Mouse (Mus musculus): ENCODE measurements around the gene Swt1. TPM values are rescaled to one million over a fixed set of nuclear protein-coding genes. Genes with fewer than 3 reads are reported as not detected.
A peak's percentile ranks its signal among the peaks of the same experiment; 100 is the strongest.

Swt1 gene
- polyA plus RNA-seq, 1 experiment from 2014 or later = 32.9 TPM

DNA sequence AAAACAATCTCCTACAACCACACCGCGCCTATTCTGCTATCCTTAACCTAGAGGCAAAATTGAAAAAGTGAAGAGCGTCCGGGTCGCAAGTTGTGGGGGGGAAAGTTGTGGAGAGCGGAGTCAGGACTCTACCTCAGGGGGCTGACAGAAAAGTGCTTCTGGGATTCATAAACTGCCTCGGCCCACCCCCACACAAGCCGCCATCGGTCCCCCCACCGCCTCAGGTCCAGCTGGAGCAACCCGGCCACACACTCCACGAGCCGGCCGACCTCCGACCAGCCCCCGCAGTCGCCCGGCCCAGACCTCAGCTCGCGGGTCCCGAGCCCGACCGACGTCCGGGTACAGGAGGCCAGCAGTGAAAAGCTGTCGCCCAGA is 380 bp downstream of the Swt1 start:
- Histone ChIP-seq H3K4me1 (peaks cover 15% of the 10 kb centered on the region), H3K36me3 (no peaks in the 10 kb centered on the region), H3K4me2 (replicated peaks) (peak overlapping the region; percentile 55), H3K4me3 (peak overlapping the region; percentile 78), H3K27ac (replicated peaks) (peak overlapping the region; percentile 97), H3K27me3 (no peaks in the 10 kb centered on the region), H3K9me3 (no peaks in the 10 kb centered on the region), H3K9ac (replicated peaks) (peak overlapping the region; percentile 92)
- ATAC-seq (ENCODE audit: low FRiP score, low read depth) = peak; percentile 78
- WGBS = 1% methylated on average over 26 of the region's 26 CpGs

DNA sequence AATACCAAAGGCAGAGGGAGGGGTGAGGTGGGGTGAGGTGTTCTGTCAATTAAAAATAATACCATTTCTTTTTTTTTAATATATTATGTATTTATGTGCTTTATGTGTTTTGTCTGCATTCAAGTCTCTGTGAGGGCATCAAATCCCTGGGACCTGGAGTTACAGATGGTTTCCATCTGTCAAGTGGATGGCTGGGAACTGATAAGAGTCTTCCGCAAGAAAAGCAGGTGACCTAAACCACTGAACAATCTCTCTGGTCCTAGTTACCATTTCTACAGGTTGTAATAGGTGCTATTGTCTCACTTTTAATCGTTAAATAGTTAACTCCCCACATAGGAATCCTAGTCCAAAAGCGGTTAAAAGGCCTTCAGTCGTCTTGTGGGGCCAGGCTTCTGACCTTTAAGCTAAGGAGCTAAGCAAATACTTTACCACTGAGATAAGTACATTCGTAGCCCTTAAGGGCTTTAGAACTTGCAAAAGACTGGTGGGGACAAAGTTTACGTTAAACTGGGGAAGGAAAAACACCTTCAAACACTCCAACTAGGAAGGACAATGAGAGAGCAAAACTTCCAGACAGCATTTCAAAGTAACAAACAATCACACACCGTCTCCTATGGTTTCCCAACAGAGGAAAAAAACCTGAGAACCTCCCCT is 1.2 kb downstream of the Swt1 start:
- no peaks in the 10 kb centered on the region for H3K36me3 ChIP-seq
- H3K4me3 ChIP-seq = peak overlapping the region; percentile 78
- 27% methylated on average over 7 of the region's 7 CpGs for WGBS
- no peak overlapping the region for H3K27ac ChIP-seq (replicated peaks)
- ATAC-seq (ENCODE audit: low FRiP score, low read depth) = no peak
- H3K4me2 ChIP-seq (replicated peaks) = peak overlapping the region; percentile 55
- no peaks in the 10 kb centered on the region for H3K9me3 ChIP-seq
- H3K9ac ChIP-seq (replicated peaks) = peak overlapping the region; percentile 92
- no peaks in the 10 kb centered on the region for H3K27me3 ChIP-seq
- peaks cover 15% of the 10 kb centered on the region for H3K4me1 ChIP-seq

DNA sequence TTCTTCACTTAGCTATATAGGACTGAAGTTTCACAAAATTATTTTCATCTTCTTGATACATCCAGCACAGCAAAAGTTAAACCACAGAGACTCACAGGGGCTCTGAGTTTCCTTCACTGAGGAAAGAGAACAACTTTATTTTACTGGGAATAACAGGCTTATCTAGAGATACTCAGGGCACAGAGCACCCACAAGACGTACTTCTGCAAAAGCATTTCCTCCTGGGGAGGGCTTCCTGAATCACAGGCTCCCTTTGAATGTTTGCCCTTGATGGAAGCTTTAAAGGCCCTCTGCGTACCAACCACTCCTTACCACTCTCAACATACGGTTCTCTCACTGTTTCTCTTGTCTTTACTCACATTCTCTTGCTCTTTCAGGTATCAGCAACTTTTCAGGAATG is 6.1 kb downstream of the Swt1 start:
- Histone ChIP-seq H3K4me3 (no peak overlapping the region), H3K27me3 (no peaks in the 10 kb centered on the region), H3K27ac (replicated peaks) (no peak overlapping the region), H3K9me3 (no peaks in the 10 kb centered on the region), H3K36me3 (peaks cover 20% of the 10 kb centered on the region), H3K9ac (replicated peaks) (no peak overlapping the region), H3K4me1 (peaks cover 4% of the 10 kb centered on the region), H3K4me2 (replicated peaks) (no peak overlapping the region)
- 84% methylated on average over 3 of the region's 3 CpGs for WGBS
- no peak for ATAC-seq (ENCODE audit: low FRiP score, low read depth)

DNA sequence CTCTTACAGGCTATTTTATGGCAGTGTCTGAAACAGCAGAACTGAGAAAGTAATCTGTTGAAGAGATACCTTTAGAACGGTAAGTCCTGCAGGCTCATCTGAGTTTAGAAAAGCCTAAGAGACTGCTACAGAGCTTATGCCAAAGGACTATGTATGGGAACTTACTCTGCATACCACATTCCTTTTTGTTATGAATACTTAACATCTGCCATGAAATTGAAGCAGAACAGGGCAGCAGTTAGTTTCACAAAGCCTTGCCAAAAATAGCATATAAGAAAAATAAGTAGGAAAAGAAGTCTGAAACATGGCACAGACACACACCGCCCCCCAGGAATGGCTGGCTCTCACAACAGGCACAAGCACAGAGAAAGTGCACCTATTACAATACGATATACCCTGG is 18.4 kb downstream of the Swt1 start:
- H3K27me3 ChIP-seq = no peaks in the 10 kb centered on the region
- ATAC-seq (ENCODE audit: low FRiP score, low read depth) = no peak
- no peaks in the 10 kb centered on the region for H3K4me1 ChIP-seq
- no peak overlapping the region for H3K27ac ChIP-seq (replicated peaks)
- H3K4me3 ChIP-seq = no peak overlapping the region
- H3K4me2 ChIP-seq (replicated peaks) = no peak overlapping the region
- H3K9me3 ChIP-seq = no peaks in the 10 kb centered on the region
- H3K36me3 ChIP-seq = peaks cover 18% of the 10 kb centered on the region
- 94% methylated on average over 3 of the region's 3 CpGs for WGBS
- no peak overlapping the region for H3K9ac ChIP-seq (replicated peaks)

DNA sequence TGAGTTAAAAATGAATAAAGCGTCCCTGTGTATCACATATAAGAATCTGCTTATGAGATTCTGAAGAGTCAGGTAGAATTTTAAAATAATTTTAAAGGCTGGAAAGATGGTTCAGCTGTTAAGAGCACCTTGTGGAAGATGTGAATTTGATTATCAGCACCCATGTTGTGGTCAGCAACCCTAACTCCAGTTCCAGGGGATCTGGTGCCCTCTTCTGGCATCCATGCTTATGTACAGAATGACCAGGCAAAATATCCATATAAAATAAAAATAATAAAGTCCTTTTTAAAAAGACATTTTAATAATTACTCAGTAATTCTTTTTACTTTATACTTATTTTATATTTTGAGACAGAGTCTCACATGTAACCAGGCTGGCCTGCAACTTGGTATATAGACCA is 38.2 kb downstream of the Swt1 start:
- Histone ChIP-seq H3K9ac (replicated peaks) (no peak overlapping the region), H3K27me3 (no peaks in the 10 kb centered on the region), H3K9me3 (no peaks in the 10 kb centered on the region), H3K27ac (replicated peaks) (no peak overlapping the region), H3K4me2 (replicated peaks) (no peak overlapping the region), H3K4me3 (no peak overlapping the region), H3K4me1 (no peaks in the 10 kb centered on the region), H3K36me3 (peaks cover 7% of the 10 kb centered on the region; the same call in 1 of the 2 replicates)
- no peak for ATAC-seq (ENCODE audit: low FRiP score, low read depth)
- 100% methylated on average over 1 of the region's 1 CpGs for WGBS

DNA sequence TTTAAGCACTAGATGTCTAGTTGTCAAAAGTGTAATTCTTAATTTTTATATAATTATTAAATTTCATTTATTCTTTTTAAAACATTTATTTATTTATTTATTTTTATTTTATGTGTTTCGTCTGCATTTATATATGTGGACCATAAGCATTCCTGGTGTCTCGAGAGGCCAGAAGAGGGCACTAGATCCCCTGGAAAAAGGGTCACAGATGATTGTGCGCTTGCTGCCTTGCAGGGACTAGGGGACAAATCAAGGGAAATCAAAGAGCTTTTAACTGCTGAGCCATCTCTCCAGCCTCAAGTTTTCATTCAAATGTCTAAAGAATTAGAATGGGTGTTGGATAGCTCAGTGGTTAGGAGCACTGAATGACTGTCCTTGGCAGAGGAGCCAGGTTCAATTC is 50.9 kb downstream of the Swt1 start:
- Histone ChIP-seq H3K4me1 (no peaks in the 10 kb centered on the region), H3K4me2 (replicated peaks) (no peak overlapping the region), H3K9ac (replicated peaks) (no peak overlapping the region), H3K27me3 (no peaks in the 10 kb centered on the region), H3K4me3 (no peak overlapping the region), H3K36me3 (peaks cover 17% of the 10 kb centered on the region), H3K27ac (replicated peaks) (no peak overlapping the region), H3K9me3 (no peaks in the 10 kb centered on the region)
- no peak for ATAC-seq (ENCODE audit: low FRiP score, low read depth)
- 85% methylated on average over 3 of the region's 3 CpGs for WGBS

DNA sequence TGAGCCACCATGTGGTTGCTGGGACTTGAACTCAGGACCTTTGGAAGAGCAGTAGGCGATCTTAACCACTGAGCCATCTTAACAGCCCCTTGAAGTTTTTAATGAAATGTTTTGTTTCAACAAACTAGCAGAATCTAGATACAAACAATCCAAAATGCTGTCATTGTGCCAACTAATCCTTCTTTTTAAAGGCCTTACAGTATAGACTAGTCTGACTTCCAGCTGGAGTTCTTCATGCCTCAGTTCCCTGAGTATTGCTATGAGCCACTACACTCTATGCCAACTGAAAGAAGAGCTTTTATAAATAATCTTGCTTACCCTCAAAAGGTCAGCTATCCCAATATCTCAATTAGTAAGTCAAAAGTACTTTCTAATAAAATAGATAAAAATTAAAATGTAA is 55.4 kb downstream of the Swt1 start:
- H3K4me3 ChIP-seq = no peak overlapping the region
- no peak overlapping the region for H3K9ac ChIP-seq (replicated peaks)
- no peak overlapping the region for H3K4me2 ChIP-seq (replicated peaks)
- no peaks in the 10 kb centered on the region for H3K9me3 ChIP-seq
- no peaks in the 10 kb centered on the region for H3K4me1 ChIP-seq
- no peaks in the 10 kb centered on the region for H3K27me3 ChIP-seq
- WGBS = 95% methylated on average over 1 of the region's 1 CpGs
- no peak overlapping the region for H3K27ac ChIP-seq (replicated peaks)
- ATAC-seq (ENCODE audit: low FRiP score, low read depth) = no peak
- peaks cover 27% of the 10 kb centered on the region for H3K36me3 ChIP-seq

DNA sequence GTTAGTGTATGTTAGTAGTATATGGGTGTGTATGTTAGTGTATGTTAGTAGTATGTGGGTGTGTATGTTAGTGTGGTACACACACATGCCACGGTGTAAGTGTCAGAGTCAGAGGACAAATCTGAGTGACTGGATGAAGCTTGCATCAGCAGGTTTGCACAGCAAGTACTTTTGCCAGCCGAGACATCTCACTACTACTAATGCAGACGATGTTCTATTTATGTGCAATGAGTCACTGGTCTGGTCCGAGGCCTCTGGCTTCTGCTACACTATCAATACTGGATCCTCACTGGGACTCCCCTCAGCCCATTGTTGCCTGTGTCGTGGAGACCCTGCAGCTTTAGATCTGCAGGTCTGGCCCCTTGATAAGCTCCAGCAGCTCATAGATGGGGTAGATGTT is 56.7 kb downstream of the Swt1 start:
- WGBS = 92% methylated on average over 5 of the region's 5 CpGs
- ATAC-seq (ENCODE audit: low FRiP score, low read depth) = no peak
- no peak overlapping the region for H3K4me2 ChIP-seq (replicated peaks)
- no peaks in the 10 kb centered on the region for H3K27me3 ChIP-seq
- H3K9ac ChIP-seq (replicated peaks) = no peak overlapping the region
- no peaks in the 10 kb centered on the region for H3K9me3 ChIP-seq
- H3K36me3 ChIP-seq = peaks cover 31% of the 10 kb centered on the region
- no peaks in the 10 kb centered on the region for H3K4me1 ChIP-seq
- no peak overlapping the region for H3K4me3 ChIP-seq
- H3K27ac ChIP-seq (replicated peaks) = no peak overlapping the region

DNA sequence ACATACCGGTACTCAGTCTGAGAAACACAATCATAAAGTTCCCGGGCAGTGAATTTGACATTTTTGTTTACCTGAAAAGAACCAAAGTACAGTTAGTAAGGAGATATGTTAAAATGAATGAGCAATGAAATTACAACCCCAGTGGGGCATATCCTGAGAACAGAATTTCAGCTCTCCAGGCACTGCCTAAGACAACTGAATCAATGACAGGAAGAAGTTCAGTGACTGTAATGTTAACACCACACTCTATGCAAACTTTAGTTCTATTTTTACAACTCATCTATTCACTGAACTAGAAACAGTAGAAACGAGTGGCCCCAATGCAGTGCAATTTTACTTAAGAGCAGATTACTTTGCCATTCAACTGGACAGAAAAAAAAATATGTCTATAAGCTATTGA is 57.7 kb downstream of the Swt1 start:
- ATAC-seq (ENCODE audit: low FRiP score, low read depth) = no peak
- Histone ChIP-seq H3K36me3 (peaks cover 41% of the 10 kb centered on the region), H3K27ac (replicated peaks) (no peak overlapping the region), H3K9me3 (no peaks in the 10 kb centered on the region), H3K4me2 (replicated peaks) (no peak overlapping the region), H3K4me3 (no peak overlapping the region), H3K4me1 (no peaks in the 10 kb centered on the region), H3K27me3 (no peaks in the 10 kb centered on the region), H3K9ac (replicated peaks) (no peak overlapping the region)
- 90% methylated on average over 3 of the region's 3 CpGs for WGBS

DNA sequence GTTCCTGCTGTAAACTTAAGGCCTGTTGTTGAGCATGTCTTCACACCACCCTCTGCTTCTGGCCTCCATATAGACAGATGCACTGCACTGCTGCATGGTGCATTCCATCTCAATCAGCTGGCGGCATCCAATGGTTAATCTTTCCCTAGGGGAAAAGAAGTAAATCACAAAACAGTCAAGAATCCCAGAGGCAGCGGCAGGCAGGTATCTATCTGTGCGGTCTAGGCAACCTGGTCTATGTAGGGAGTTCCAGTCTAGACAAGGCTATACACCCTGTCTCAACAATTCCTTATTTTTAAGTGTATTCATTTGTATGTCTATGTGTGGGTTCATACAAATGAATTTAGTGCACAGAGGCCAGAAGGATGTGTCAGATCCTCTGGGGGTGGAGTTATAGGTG is 59.8 kb downstream of the Swt1 start:
- no peaks in the 10 kb centered on the region for H3K27me3 ChIP-seq
- peaks cover 57% of the 10 kb centered on the region for H3K36me3 ChIP-seq
- H3K9ac ChIP-seq (replicated peaks) = no peak overlapping the region
- H3K4me2 ChIP-seq (replicated peaks) = no peak overlapping the region
- no peaks in the 10 kb centered on the region for H3K4me1 ChIP-seq
- ATAC-seq (ENCODE audit: low FRiP score, low read depth) = no peak
- H3K4me3 ChIP-seq = no peak overlapping the region
- H3K9me3 ChIP-seq = no peaks in the 10 kb centered on the region
- no peak overlapping the region for H3K27ac ChIP-seq (replicated peaks)
- 100% methylated on average over 3 of the region's 3 CpGs for WGBS

DNA sequence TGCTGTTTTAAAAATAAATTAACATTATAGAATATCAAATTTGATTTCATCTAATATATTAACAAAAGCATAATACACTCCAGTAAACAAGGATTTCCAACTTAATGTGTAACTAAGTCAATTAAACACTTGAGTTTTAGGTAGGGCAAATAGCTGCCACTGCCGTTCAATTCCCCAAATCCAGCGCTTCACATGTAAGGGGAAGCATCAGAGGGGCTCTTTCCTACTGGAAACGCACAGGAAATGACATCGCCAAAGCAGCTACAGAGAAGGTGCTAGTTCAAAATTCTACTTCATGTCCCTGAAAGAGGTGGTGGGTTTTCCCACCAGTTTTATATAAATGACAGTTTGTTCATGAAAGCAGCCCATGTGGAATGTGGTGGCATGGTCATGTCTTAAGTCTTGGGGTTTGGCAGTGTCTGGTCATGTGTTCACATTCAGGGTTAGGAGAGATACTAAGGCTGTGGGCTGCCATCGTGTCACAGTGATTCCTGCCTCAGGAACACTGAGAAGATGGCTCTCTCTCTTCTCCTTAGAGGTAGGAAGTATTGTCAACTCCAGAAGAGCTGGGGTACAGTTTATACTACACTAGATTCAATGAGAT is 60.4 kb downstream of the Swt1 start:
- Histone ChIP-seq H3K27me3 (no peaks in the 10 kb centered on the region), H3K9ac (replicated peaks) (no peak overlapping the region), H3K36me3 (peaks cover 63% of the 10 kb centered on the region), H3K27ac (replicated peaks) (no peak overlapping the region), H3K4me3 (no peak overlapping the region), H3K4me2 (replicated peaks) (no peak overlapping the region), H3K9me3 (no peaks in the 10 kb centered on the region), H3K4me1 (no peaks in the 10 kb centered on the region)
- ATAC-seq (ENCODE audit: low FRiP score, low read depth) = no peak
- WGBS = 91% methylated on average over 5 of the region's 5 CpGs

DNA sequence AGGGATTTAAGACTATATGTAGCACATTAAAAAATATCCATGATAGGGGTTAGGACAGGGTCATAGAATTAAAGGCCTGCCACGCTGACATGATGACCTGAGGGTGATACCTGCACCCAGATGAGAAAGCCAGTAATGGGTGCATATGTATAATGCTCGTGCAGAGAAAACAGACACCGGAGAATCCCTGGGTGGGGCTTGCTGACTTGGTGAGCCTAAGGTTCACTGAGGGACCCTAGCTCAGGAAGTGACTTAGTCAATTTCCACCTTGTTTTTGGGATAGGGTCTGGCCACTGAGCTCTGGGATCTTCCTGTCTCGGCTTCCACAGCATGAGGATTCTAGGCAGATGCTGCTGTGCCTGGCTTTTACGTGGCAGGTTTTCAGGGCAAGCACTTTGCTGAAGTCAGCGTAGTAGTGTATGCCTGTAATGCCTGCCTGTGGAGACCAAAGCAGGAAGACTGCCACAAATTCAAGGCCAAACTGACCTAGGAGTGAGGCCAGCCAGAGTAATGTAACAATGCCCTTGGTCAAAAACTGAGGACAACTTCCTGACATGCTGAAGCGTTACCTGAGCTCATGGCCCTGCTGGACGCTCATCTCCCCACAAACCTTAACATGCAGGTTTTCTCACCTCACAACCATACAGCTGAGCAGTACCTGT is 61.2 kb downstream of the Swt1 start:
- 87% methylated on average over 8 of the region's 8 CpGs for WGBS
- Histone ChIP-seq H3K27ac (replicated peaks) (no peak overlapping the region), H3K9ac (replicated peaks) (no peak overlapping the region), H3K4me3 (no peak overlapping the region), H3K9me3 (no peaks in the 10 kb centered on the region), H3K36me3 (peaks cover 71% of the 10 kb centered on the region), H3K4me2 (replicated peaks) (no peak overlapping the region), H3K27me3 (no peaks in the 10 kb centered on the region), H3K4me1 (no peaks in the 10 kb centered on the region)
- no peak for ATAC-seq (ENCODE audit: low FRiP score, low read depth)

Measured in midbrain, embryonic 12.5 days (tissue).